Mouse (Mus musculus): ENCODE results near the gene Tmem267. TPM values are rescaled to one million over a fixed set of nuclear protein-coding genes. Genes with fewer than 3 reads are reported as not detected.
"Not testable (repeated sequence)": the region's sequence is repeated elsewhere in the genome, so short reads cannot be mapped to it uniquely, and the experiment has no call there.

The Tmem267 gene
- total RNA-seq, 4 experiments from 2014 or later: 24.0 to 39.4 (median 27.1) TPM

DNA sequence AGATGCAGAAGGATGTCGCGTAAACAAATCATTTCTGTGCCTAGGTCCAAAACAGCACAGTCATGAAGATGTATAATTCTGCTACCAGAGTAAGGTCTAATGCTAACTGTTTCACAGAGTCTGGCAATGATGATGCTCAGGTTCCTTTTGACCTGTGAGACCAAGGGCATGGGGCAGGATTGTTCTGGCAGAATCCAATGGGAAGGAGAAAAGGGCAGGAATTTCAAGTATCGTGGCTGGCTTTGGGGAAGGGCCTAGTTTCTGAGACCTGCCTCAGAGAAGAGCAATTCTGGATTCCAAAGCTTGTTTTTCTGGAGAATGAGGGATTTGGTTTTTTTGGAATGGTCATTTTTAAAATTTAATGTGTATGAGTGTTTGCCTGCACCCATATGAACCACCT lies 131.0 kb downstream of the Tmem267 start:
- DNase-seq (ENCODE audit: low spot score in 2 of 2): no peak

DNA sequence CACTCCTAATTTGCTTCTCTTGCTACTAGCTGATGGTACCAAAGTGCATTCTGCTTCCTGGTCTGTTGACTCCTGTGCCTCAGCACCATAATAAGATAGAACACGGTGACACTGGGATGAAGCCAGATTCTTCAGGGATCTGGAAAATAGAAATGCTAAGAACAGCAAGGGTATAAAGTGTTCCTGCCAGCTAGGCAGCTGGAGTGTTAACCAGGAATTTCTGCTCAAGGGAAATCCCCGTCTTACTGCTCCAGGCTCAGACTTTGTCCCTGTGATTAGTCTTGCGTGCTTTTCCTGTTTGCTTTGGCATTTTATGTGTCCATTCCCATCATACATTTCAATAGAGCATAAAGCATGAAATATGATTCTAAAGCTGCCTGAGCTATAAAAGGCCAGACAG lies 131.9 kb downstream of the Tmem267 start:
- DNase-seq (ENCODE audit: low spot score in 2 of 2): peak in 1 of 2 experiments; percentile 22

DNA sequence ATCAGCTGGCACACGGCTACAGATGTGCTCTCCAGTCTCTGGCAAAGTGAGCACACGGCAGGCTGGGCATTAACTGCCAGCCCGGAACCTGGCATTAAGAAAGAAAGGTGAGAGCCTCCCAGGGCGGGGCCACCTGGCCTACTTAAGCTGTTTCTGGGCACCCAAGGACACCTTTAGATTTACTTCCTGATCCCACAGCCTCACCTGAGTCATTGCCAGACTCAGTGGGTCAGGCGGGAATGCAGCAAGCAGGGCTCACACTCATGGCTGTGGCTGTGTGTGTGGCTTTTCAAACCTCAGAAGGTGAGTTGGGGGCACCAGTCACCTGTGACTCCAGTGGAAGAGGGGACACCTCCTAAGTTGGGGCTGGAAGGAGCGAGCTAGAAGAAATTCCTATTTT lies 135.8 kb downstream of the Tmem267 start, which contains the start of gene Ccl28:
Gene Ccl28, plus strand, starts transcription at position 186 of the 400 bp plus-strand sequence.
- no peak for DNase-seq (ENCODE audit: low spot score in 2 of 2)

DNA sequence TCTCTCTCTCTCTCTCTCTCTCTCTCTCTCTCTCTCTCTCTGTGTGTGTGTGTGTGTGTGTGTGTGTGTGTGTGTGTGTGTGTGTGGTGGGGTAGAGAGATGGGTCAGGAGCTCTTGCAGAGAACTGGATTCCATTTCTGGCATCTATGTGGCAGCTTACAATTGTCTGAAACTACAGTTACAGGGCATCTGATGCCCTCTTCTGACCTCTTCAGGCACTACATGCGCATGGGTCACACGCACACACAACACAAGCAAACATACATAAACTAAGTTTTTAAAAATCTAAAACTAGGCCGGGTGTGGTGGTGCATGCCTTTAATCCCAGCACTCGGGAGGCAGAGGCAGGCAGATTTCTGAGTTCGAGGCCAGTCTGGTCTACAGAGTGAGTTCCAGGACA lies 138.1 kb downstream of the Tmem267 start:
- DNase-seq (ENCODE audit: low spot score in 2 of 2): not testable (repeated sequence)

DNA sequence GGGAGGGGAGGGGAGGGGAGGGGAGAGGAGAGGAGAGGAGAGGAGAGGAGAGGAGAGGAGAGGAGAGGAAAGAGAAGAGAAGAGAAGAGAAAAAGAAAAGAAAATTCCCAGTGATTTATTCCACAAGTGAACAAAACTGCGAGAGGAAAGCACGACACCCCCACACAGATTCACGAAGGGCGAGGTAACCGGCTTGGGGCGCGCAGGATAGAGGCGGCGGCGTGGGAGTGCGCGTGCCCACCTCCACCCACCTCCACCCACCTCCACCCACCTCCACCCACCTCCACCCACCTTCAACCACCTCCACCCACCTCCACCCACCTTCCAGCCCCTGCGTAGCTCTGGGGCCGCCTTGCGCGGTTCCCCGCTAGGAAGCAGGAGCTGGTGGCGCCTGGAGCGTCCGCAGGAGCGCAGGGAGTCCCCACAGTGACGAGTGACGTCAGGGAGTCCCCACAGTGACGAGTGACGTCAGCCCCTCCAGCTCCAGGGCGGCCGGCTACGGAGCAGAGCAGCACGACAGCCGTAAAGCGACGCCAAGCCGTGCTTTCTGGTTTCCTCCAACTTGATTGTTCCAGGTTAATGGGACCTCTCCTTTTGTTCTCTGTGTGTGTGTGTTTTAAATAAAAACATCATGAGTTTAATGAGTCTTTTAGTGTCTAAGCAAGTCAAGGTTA lies 143.8 kb downstream of the Tmem267 start:
- DNase-seq (ENCODE audit: low spot score in 2 of 2): peak; percentile 79 to 84

DNA sequence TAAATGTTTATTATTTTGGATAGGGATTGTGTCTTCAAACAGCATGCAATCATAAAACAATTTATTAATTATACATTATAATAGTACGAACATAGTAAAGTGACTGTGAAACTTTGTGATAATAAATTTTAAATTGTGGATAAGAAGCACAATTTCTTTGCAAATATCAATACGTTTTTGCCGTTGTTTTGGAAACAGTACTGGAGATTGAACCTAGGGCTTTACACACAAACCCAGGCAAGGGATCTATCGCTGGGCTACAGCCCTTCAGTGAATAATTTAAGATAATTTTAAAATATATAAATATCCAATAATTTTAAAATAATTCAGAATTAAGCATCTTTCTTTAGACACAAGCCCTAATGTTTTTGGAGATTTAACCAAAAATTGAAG lies 144.3 kb downstream of the Tmem267 start:
- DNase-seq (ENCODE audit: low spot score in 2 of 2): no peak

DNA sequence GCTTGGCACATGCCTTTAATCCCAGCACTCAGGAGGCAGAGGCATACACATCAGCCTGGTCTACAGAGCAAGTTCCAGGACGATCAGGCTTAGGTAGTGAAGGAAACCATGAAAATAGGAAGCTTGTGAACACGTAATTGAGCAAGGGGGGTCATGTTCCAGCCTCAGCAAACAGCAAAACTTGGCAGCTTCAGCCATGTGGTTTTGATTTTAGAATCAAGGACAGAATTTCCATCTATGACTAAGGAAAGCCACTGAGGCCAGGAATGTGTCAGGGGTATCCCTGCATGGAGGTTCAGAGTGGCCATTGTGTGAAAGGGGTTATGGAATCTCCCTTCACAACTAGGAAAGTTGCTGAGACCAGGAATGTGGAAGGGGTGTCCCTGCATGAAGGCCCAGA lies 147.7 kb downstream of the Tmem267 start:
- no peak for DNase-seq (ENCODE audit: low spot score in 2 of 2)

DNA sequence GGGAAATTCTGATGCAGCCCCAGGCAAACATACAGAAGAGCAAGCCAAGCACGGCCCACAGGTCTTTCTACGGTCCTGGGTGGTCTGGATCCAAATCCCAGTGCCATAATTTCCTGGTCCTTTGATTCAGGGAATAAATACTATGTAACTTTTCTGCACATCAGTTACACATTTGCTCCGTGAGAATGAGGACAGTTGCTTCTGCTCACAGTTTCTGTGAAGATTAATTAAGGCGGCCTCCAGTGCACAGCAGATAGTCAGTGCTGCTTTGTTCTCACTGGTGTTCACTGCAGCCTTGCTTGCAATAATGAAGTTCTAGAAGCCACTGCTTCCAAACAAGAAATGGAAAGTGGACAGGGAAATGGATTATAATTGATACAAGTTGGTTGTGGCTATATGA lies 150.0 kb downstream of the Tmem267 start:
- DNase-seq (ENCODE audit: low spot score in 2 of 2): no peak

DNA sequence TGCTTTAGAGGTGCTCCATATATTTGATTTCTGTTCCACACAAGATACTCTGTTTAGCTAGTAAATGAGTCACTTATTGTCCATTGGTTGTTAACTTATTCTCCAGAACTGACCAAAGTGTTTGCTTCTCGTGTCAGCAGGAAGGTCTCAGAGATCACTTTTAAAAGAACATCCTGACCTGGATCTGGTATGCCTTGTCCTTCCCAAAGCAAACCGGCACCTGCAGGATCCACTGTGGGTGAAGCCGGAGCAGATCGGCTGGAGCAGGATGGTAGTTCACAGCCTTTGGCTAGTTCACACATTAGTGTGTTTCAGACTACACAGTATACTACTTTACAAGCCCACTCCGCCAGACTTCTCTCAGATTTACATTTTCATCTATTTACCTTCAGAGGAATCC lies 150.6 kb downstream of the Tmem267 start:
- DNase-seq (ENCODE audit: low spot score in 2 of 2): no peak

DNA sequence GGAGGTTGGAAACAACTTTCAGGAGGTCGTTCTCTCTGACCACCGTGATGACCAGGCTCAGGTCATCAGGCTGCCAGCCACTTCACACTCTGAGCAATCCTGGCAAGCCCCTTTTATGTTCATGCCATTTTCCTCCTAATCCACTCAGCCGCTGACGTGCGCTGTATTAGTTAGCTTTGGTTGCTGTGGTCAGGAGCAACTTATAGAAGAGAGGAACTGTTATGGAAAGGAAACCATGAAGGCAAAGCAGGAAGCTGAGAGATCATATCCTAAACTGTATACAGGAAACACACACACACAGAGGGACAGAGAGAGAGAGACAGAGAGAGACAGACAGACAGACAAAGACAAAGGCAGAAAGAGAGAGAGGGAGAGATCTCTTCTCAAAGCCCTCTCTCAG lies 151.5 kb downstream of the Tmem267 start:
- DNase-seq (ENCODE audit: low spot score in 2 of 2): no peak

DNA sequence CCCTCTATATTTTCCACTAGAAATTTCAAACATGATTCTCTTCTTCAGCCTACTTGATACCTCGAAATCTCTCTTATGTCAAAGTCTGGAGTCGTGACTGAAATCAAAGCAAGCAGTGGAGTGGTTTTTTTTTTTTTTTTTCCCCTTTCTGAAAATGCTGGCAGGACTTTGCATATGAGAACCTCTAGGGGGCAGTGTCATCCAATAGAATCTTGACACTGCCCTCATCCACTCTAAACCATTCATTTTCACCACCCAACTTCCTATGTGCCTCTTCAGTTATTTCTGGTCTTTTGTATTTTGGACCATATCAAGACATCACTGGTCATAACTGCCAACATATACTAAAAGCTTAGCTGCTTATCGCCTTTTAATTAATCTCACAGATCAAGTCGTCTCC lies 152.7 kb downstream of the Tmem267 start:
- no peak for DNase-seq (ENCODE audit: low spot score in 2 of 2)

DNA sequence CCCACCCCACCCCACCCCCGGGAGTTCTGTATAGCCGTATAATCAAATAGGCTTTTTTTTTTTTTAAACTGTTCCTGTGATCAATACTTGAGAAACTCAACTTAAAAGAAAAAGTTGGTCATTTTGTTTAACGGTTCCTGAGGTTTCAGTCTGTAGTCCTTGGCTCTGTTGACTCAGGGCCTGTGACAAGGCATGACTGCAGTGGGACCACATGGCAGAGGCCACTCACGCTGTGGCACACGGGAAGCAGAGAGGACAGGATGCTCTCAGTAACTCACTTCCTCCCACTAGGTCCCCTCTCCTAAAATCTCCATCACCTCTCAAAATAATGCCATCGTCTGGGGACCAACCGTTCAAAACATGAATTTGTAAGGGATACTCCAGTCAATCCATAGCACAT lies 153.3 kb downstream of the Tmem267 start:
- DNase-seq (ENCODE audit: low spot score in 2 of 2): no peak

DNA sequence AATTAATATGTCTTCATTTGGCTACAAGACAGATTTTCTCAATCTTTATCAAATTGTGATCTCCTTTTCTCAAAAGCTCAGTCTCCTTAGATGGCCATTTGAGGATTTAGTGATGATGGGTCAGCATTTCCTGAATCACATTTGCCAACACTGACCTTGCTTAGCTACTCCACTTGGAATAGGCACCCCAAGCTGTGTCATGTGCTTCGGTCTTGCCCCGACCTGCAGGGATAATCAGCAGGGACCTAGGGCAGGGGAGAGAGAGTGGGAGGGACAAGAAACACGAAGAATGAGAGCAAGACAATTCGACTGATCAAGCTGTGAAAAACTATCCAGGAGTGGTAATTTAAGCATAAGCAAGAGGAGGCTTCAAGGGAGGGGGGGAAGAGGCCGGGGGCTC lies 156.9 kb downstream of the Tmem267 start:
- DNase-seq (ENCODE audit: low spot score in 2 of 2): no peak

DNA sequence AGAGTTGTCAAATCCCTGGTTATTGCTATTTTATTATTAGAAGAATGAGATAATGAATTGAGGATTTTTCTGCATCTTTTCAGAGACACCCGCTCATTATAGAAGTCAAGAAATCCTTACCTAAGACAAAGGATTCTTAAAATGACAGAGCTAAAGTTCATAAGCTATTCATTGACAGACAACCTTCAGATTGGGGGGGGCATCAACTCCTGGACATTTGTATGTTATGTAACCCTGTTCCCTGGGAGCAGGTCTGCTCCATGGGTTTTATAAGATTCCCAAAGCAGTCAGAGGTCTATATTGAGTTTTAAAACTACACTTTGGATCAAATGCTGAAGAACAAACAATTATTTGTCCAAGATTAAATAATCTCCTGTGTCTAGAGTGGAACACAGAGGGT lies 158.7 kb downstream of the Tmem267 start:
- DNase-seq (ENCODE audit: low spot score in 2 of 2): no peak

DNA sequence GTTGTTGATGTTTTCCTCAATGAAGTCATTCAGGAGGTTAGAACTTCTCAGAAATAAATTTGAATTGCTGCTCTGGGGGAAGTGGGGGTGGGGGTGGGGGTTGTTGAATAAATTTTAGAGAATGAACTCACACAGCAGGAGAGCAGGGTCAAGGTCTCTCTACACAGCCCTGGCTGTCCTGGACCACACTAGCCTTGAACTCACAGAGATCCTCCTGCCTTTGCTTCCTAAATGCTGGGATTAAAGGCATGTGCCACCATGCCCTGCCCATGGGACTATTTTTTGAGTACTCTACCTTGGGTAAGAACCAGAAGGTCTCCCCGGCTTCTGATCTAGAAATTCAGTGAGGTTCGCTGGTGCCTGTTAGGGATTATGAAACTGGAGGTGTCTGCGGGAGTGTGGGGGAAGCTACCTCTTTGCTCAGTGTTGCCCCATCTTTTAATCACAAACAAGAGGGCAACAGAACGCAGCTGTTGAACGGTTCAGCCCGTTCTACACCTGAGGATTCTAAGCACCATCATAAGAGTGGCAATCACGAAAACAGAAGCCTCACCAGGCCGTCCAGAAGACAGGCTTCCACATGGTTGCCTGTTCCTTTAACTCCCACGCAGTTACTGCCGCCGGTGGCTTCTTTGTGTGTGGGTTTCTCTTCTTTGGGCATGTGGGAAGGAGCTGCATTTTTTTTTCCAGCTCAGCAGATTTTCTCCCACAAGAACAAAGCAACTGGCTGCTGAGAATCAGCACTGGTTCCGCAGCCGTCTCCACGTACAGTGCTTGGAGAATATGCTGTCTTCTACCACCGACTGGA lies 161.3 kb downstream of the Tmem267 start:
- DNase-seq (ENCODE audit: low spot score in 2 of 2): peak; percentile 39 to 50

DNA sequence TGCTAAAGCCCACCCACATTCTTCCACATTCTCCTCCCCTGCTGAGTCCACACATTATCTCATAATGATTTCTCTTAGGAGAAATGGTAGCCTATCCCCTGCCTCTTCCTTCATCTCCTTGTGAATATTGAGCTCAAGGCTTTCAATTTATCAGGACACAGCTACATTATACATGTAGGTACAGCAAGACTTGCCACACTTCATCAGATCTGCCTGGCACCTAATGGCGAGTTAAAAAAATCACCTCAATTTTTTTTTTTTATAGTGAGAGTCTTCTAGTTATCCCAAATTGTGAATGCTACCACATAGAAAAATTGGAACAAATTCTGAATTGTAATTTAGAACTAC lies 161.8 kb downstream of the Tmem267 start:
- no peak for DNase-seq (ENCODE audit: low spot score in 2 of 2)

DNA sequence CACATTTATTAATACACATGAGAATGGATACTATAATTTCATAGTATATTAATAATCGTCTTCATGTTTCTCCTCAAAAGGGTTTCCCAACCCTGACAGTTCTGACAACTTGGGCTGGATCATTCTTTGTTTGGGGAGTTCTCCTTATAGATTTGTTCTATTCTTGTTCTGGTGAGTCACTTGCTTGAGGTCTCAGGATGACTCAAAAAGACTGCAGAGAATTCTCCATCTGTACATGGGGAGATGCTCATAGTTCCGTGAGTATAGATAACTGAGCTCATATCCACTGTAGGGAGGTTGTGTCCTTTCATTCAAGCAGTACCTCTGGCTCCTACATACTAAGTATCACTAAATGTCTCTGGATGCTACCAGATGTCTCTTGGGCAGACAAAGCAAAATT lies 166.9 kb downstream of the Tmem267 start:
- DNase-seq (ENCODE audit: low spot score in 2 of 2): no peak

DNA sequence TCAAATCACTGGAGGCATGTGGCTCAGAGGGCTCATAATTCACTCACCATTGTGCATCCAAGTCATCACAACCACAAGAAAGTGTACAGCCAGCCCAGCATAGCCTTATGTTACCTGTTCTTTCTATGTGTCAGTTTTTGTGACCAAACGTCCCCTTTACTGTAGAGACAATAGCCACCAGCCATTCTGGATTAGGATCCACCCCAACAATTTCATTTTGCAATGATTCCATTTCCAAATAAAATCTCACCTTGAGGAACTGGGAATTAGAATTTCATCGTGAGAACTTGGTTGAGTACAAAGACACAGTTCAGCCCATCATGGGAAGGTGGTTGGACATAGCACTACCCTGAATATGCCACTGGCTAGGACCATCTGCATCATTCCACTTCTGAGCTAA lies 168.4 kb downstream of the Tmem267 start:
- no peak for DNase-seq (ENCODE audit: low spot score in 2 of 2)

DNA sequence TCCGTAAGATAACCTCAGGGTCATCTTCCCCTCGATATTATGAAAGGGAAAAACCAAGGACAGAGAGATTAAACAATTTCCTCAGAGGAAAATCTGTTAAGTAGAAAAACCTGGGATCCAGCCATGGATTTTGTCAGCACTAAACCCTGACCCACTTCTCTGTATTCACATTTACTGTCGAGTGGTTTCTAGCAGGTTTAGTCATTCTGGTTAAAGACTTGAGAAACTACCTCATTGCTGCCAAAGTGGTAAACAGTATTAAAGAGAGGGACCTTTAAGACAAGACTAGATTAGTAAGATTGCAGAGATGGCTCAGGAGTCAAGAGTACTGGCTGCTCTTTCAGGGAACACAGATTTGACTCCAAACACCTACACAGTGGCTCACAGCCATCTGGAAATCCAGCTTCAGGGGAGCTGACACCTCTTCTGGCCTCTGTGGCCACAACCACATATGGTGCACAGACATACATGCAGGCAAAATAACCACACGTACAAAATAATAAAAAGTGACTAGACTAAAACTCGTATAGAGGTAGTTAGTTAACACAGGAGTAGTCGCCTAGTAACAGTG lies 169.1 kb downstream of the Tmem267 start:
- no peak for DNase-seq (ENCODE audit: low spot score in 2 of 2)

Measured in layer of hippocampus, adult 8-10 months (tissue).